Mouse (Mus musculus): ENCODE results near the gene Gipc2.
A peak's percentile ranks its signal among the peaks of the same experiment; 100 is the strongest.
"Not testable (repeated sequence)": the region's sequence is repeated elsewhere in the genome, so short reads cannot be mapped to it uniquely, and the experiment has no call there.

Gene Gipc2

DNA sequence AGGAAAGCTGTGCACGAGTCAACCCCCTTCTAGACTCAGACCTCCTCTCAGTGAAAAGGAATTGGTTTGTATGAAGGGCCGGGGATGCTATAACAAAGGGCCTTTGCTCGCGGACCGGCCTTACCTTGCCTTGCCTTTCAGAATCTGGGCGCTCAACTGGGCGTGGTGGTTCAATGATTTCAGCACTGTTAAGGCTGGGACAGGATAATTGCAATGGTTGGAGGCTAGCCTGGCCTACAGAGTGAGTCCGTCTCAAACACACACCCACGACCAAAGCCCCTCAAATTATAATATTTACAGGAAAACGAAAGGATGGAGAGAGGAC lies at the start of gene Gipc2:
Gene Gipc2, minus strand, starts transcription at position 132 of the 325 bp plus-strand sequence.
- DNase-seq (ENCODE audit: low read depth, low spot score) = no peak

DNA sequence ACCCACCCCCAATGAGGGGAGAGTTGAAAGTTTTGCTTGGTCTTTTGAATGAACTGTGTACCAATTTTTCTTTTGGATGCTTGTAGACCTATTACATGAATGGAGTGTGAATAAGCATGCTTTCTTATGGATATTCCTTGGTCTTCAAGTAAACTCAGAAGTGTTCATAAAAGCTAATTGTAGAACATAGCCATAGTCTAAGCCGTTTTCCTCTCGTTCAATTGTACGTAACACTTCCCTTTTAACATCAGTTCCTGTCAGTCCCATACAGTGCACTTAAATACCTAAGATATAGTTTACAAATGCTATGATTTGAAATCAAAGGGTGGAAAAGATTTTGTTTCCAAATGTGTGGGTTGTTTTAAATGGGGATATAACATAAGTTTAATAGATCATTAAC lies 47.4 kb upstream of the Gipc2 start:
- no peak for DNase-seq (ENCODE audit: low read depth, low spot score)

DNA sequence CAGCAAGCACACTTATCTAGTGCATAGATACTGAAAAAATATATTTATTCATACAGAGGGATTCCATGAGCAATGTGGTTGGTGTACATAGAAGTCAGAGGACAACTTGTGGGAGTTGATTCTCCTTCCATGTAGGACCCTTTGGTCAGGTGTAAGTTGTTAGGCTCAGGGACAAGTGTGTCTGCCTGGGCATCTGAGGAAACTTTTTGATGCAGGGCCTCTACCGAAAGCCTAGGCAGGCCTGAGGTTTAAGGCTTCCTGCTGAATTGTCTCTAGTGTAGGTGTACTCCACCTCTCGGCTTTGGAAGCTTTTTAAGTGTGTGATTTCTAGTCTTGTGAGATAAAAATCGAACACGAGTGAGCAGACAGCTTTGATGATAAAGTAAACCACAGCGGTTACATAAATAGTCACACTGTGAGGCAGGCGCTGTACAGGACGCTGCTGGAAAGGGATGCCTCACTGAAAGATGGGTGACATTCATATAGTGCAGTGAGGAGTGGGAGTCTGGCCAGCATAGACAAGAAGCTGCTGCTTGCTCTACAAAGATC lies 45.8 kb upstream of the Gipc2 start:
- peak; percentile 38 for DNase-seq (ENCODE audit: low read depth, low spot score)

DNA sequence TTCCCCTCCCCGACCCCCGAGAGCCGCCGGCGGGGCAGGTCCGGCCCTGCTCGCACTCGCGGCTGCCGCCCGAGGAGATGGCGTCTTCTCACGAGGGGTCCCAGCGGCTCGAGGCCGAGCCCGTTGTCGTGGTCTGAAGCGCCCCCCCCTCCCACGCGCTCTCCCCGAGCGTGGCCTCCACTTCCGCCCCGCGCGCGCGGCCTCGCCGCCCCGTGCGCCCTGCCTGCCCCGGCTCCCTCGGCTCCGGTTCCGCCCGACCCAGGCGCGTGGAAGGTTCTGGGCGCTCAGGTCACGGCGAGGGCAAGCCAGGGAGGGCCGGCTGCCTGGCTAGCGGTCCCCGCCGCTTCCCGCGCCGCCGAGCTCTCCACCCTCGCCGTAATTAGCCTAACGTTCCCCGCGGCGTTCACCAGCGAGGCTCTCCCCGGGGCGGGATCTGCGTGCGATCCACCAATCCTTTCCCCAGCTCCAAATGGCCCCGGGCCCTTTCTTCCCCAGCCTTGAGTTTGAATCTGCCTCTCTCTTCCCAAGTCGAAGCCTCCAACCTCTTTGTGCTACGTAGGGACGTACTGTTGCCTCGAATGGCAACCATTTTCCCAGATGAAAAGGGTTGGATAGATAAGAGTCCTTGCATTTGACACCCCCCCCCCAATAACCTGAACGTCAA lies 44.8 kb upstream of the Gipc2 start:
- DNase-seq (ENCODE audit: low read depth, low spot score) = peak; percentile 71

DNA sequence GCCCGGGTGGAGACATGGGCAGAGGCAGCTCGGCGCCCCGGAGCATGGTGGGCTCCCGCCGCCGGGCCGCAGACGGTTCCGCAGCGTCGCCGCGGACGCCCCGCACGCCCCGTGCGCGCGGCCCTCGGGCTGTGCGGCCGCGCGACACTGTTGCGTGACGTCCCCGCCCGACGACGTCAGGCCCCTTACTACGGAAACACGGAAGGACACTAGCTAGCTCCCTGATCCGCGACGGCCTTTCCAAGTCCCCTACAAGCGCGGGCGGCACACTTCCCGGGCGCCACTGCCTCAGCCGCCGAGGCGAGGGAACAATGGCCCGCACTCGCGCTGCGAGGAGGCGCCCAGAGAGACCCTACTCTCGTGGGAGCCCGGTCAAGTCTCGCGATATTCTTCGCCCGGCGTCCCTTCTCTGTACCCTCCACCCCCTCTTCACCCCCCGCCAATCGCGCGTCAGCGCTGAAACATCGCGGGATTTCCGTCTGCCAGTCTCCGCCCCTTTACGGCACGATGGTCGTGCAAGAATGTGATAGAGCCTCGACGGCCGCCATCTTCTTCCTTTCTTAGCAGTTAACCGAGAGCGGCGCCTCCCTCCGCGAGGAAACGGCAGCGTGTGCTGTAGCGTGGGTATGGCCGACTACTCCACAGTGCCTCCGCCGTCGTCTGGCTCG lies 44.1 kb upstream of the Gipc2 start, which contains the start of the genes Dnajb4 and Fubp1:
Gene Dnajb4, minus strand, starts transcription at position 336 of the 668 bp plus-strand sequence.
Gene Fubp1, plus strand, starts transcription at position 456 of the 668 bp plus-strand sequence.
- DNase-seq (ENCODE audit: low read depth, low spot score) = peak; percentile 99

DNA sequence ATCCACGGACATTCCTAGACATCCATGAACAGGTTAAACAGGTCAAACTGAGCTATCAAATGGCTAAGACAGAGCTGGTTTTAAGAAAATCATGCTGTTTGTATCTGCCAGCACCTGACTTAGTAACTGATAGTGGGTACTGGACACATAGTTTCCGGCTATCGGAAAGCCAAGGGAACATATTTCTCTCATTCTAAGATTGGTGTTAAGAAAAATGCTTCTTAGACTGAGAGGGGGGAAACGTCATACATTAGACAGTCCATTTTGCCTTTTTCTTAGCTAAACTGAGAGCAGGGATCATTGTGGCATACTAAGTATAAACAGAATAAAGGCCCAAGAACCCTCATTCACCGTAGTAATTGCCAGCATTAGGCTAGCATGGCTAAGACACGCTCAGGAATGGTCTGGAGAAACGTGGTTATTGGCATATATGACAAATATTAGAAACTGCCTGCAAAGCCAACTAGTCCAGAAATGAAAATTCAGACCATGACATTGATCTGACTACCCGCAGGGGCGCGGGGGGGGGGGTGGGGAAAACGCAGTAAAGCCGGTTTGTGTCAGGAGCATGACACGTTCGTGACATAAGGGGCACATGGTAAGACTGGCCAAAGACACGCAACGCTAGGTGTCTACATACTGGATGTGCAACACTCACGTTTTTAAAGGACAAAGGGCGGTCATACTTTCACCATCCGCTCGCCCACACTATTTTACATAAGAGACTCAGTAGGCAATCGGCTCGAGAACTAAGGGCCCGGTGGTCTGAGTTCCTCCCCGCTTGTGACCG lies 43.3 kb upstream of the Gipc2 start:
- DNase-seq (ENCODE audit: low read depth, low spot score) = peak; percentile 69

DNA sequence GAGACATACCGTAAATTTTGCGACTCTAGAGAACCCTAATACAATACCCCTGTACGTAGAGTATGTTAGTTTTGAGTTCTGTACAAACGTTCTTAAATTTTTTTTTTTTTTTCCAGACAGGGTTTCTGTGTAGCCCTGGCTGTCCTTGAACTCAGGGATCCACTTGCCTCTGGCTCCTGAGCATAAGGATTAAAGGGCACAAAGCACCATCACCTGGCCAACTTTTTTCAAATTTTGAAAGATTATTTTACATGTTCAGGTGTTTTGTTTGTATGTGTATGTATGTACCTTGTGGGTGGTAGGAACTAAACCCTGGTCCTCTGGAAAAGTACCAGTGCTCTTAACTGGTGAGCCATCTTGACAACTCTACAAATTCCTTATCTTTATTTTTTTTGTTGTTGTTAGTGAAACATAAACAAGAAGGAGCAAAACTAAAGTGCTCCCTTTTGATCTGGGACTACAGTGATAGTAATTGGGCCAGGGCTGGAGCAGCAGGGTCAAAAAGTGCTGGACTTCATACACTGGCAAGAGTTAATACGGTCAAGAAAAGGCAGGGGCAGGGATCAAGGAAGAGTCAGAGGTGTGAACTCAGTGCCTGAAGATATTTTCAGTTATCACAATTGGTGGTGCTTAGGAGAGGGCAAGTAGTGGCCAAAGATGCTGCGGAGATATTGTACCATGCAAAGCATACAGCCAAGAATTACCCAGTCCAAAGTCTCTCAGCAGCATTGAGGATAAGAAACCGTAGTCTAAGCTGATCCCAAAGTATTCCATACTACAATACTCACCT lies 42.3 kb upstream of the Gipc2 start:
- no peak for DNase-seq (ENCODE audit: low read depth, low spot score)

DNA sequence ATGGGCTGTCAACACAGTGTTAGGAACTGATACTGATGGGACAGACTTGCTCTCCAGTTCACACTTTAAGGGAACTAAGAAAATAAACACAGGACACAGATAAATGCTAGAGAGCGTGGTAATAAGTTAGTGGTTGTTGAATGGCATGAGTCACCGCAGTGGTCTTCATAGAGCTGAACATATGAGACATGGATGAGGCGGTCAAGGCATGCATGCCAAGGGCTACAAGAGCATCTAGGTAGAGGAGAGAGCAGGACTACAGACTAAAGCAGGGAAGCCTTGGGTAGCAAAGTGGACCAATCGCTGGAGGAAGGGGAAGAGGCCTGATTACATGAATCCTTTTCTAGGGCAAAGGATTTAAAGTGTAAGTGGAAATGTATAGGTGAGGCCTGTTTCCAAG lies 41.1 kb upstream of the Gipc2 start:
- peak; percentile 56 for DNase-seq (ENCODE audit: low read depth, low spot score)

DNA sequence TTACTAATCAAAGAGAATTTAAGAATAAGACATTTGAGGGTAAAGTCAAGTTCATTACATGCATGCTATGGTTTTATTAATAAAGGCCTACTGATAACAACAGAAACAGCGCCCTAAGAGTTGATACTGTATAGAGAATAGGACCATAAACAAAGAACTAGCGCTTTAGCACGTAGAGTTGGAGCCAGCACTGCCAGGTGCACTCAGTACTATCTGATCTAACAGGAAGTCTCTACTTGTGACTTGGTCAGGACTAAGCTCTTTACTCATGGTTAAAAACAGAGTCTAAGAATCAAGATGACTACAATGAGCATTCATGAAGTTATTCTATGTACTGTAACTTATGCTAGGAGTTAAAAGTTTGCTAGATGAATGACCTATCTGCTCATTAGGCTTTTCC lies 38.5 kb upstream of the Gipc2 start:
- DNase-seq (ENCODE audit: low read depth, low spot score) = no peak

DNA sequence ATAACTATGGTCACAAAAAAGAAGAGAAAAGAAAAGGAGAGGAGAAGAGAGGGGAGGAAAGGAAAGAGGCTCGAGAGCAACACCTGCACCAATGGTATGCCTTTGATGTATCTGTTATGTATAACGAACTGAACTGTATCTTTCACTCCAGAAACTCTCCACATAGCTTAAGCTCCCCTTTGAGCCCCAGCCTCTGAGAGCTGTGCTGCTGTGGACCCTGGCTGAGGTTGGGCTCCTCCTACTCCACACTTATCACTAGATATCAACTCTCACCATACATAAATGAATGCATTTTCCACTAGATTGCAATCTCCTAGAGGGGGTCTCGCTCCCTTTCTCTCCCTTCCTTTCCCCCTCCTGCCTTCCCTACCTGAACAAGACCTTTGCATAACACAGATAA lies 38.0 kb upstream of the Gipc2 start:
- DNase-seq (ENCODE audit: low read depth, low spot score) = no peak

DNA sequence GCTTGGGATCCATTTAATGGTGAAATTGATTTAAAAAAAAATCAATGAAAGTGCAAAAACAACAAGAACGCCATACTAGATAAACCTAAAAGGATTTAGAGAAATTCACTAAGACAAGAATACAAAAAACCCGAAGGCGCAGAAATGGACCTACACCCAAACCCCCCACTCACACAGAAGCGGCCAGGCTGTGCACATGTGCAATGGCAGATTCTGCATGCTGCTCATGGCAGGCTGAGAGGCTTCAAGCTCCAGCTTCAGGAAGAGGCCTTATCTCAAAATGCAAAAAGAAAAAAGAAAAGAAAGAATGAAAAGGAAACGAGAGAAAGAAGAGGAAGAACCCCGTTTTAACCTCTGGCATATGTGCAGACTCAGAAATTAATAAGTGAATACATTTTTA lies 37.4 kb upstream of the Gipc2 start:
- no peak for DNase-seq (ENCODE audit: low read depth, low spot score)

DNA sequence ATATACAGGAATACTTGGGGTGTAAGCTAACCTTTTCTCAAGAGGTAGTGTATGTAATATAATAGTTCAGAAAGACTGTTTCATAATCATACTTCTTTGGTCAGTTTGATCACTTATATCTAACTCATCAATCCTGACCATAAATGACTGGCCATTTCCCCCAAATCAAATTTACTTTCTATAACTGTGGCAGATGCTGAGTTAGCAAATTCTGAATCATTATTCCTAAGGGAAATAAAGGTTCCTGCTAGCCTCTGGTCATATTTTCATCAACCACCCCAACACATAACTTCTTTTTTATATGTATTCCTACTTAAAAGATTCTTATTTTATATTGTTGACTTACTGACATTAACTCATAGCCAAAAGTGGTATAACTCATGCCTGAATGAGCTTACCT lies 36.9 kb upstream of the Gipc2 start:
- no peak for DNase-seq (ENCODE audit: low read depth, low spot score)

DNA sequence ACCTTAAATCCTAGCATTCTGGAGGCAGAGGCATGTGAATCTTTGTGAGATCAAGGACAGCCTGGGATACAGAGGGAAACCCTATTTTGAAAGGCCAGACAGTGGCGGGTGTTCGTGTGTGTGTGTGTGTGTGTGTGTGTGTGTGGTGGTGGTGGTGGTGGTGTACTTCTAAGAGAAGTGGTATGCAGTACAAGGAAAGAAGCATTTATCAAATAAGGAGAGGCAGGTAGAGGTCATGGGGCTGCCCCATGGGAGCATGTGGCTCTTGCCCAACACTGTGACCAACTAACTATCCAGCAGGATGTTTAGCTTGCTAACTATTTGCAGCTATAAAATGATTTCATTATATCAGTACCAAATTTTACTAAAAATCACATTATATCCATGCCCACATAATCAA lies 35.6 kb upstream of the Gipc2 start:
- DNase-seq (ENCODE audit: low read depth, low spot score) = no peak

DNA sequence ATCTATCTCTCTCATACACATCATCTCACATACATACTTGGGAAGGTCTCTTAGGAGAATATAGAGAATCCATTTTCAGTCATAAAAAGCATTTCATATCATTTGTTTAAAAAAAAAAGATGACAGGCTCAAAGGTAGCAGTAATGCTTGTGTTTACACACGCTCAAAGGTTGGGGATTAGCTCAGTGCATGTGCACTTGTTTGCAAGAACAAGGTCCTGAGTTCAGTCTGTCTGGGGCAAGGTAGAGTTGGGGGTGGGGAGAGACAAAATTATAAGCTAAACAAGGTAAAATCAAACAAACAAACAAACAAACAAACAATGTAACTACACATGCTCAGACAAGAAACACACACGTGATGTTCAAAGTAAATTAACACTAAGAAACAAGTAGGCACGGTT lies 35.2 kb upstream of the Gipc2 start:
- DNase-seq (ENCODE audit: low read depth, low spot score) = no peak

DNA sequence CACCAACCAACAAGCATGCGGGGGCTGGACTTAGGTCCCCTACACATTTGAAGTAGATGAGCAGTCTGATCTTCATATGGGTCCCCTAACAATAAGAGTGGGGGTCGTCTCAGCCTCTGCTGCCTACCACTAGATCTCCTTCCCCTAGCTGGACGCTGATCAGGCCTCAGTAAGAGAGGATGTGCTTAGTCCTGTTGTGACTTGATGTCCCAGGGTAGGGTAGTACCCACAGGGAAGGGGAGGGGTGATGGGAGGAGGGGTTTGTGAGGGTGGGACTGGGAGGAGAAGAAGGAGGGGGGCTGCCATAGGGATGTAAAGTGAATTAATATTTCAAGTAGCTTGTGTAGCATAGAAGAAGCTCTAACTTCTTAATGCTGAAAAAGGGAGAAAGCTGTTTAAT lies 33.1 kb upstream of the Gipc2 start:
- no peak for DNase-seq (ENCODE audit: low read depth, low spot score)

DNA sequence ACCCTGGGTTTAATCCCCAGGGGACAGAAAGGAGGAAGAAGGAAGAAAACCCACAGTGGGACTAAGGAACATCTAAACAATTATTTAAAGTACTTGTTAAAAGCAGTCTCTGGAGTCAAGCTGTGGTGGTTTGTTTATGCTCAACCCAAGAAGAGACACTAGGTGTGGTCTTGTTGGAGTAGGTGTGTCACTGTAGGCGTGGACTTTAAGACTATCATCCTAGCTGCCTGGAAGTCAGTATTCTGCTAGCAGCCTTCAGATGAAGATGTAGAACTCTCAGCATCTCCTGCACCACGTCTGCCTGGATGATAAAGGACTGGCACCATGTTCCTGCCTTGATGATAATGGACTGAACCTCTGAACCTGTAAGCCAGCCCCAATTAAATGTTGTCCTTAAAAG lies 31.2 kb upstream of the Gipc2 start:
- not testable (repeated sequence) for DNase-seq (ENCODE audit: low read depth, low spot score)

DNA sequence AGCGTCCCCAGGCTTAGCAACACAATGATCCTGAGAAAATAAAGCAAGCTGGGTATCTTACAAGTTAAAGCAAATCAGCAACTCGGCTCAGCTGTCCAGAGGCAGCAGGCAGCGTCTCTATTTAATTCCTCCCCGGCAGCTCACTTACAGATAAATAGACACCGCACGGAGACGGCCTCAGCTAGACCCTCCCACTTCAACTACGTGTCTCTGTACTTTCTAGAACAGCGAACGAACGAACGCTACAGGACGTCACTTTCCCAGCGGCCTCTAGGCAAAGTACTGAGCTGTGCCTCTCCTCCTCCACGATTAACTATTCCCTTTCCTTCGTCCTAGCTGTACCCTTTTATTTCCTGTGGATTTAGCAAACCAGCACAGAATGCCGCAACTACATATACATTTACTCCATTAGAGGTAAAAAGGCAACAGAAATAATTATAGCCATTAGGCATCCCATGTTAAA lies 27.6 kb upstream of the Gipc2 start:
- peak; percentile 98 for DNase-seq (ENCODE audit: low read depth, low spot score)

DNA sequence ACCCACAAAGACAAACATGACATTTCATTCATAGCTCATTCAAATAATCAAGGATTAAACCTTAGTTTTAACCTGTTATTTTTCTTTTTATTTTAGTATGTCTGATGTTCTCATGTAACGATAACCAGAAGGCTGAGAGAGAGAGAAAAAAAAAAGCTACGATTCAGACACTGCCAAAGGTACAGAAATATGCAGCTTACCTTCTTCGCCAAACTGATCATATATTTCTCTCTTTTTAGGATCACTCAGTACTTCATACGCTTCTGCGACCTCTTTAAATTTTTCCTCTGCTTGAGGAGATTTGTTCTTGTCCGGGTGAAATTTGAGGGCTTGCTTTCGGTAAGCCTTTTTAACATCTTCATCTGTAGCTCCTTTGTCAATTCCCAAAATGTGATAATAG lies 27.1 kb upstream of the Gipc2 start:
- DNase-seq (ENCODE audit: low read depth, low spot score) = no peak

DNA sequence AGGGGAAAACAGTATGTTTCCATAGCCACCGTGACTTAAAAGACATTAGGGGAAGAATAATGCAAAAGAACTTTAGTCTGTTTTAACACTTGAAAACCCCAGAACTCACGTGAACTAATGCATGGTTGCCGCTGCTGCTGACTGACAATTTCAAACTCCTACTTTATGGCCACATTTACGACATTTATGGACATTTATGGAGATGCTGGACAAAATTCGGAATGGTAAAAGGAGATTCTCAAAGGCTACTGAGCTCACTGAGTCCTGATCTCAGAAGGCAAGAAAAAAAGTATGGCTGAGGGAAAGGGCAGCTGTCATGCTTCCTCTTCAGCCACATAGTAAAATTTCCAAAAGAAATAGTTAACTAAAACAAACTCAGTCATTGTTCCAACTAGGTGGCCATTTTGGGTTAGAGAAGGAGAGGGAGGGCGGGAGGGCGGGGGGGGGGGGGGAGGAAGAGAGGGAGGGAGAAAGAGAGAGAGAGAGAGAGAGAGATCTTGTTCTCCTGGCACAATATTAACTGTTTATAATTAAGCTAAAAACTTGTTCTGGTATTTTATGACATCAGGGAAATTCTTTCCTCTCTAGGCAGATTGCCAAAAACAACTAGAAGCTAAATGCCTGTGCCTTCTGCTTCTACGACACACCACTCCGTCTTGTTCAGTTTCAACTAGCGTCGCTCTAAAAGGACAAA lies 26.4 kb upstream of the Gipc2 start:
- peak; percentile 77 for DNase-seq (ENCODE audit: low read depth, low spot score)

DNA sequence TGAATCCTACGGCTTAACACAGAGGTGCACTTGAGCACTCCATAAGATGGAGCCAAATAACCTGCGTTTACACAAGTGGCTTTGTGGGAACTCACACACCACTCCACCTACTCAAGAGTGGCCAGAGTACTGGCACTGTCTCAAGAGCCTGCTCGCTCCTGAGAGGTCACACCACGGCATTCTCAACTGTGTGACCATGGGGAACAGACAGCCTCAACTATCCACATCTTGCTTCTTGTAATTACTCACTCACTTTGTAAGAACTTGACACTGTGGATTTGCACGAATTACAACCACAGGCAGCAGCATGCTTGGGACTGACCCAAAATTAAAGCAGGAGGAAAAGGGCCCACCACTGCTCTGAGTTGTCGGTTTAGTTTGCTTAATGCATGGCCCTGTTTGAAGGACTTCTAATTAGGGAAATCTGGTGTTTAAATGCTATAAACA lies 25.8 kb upstream of the Gipc2 start:
- peak; percentile 78 for DNase-seq (ENCODE audit: low read depth, low spot score)
